Mouse (Mus musculus) liver, embryonic 14.5 days (tissue): ENCODE data around the gene Sumf1.

Source experiments
- CTCF ChIP-seq: IDR thresholded peaks from 2 replicates; pipeline ENCODE4 v1.5.1; 2016; ENCODE audit warnings: antibody characterized with exemption, low read depth, control low read depth
- EP300 ChIP-seq: IDR thresholded peaks from 2 replicates; pipeline ENCODE4 v1.6.1; 2016; ENCODE audit warnings: antibody characterized with exemption, low read depth

GRCm38 (mm10) chr6:108230608-108231007 lies 45.2 kb upstream of the Sumf1 start:
- TF ChIP-seq CTCF (no peak), EP300 (no peak)
